Mouse (Mus musculus) erythroblast, embryonic 14.5 days (primary cell): Measurements from ENCODE around the gene Irgm1. TPM values are rescaled to one million over a fixed set of nuclear protein-coding genes. Genes with fewer than 3 reads are reported as not detected.
A peak's percentile ranks its signal among the peaks of the same experiment; 100 is the strongest.
"Not testable (repeated sequence)": the region's sequence is repeated elsewhere in the genome, so short reads cannot be mapped to it uniquely, and the experiment has no call there.

Experiments used
- H3K27me3 ChIP-seq: 2 replicates; pipeline ENCODE4 v1.6.1; 2012; ENCODE audit warnings: inconsistent platforms; ENCODE audit not compliant: control insufficient read depth
- H3K36me3 ChIP-seq: 2 replicates; pipeline ENCODE4 v1.6.1; 2012; ENCODE audit warnings: mild to moderate bottlenecking, inconsistent platforms; ENCODE audit not compliant: control insufficient read depth
- H3K4me1 ChIP-seq: 2 replicates; pipeline ENCODE4 v1.6.1; 2012; ENCODE audit warnings: inconsistent platforms; ENCODE audit not compliant: control insufficient read depth
- H3K4me3 ChIP-seq: replicated peaks from 2 replicates; pipeline ENCODE3; 2012; ENCODE audit warnings: moderate library complexity, mild to moderate bottlenecking, inconsistent platforms
- H3K9me3 ChIP-seq: 2 replicates; pipeline ENCODE4 v1.6.1; 2012; ENCODE audit warnings: low read length, inconsistent platforms, mixed read lengths; ENCODE audit not compliant: control insufficient read depth
- GATA1 ChIP-seq: IDR thresholded peaks from 2 replicates; pipeline ENCODE4 v1.6.1; 2012; ENCODE audit warnings: low read length, inconsistent platforms, mixed read lengths
- TAL1 ChIP-seq: IDR thresholded peaks from 3 replicates; pipeline ENCODE4 v1.6.1; 2012; ENCODE audit warnings: low read length, inconsistent platforms, mixed read lengths
- polyA plus RNA-seq: library from polyadenylated mRNA; stranded (reverse); fragments of >175 nt; gene quantifications from 2 replicates; pipeline ENCODE4 v1.2.3, GENCODE M21; 2012

The Irgm1 gene
- polyA plus RNA-seq: 0.11 TPM in 1 of 2 replicates, not detected in the other

DNA sequence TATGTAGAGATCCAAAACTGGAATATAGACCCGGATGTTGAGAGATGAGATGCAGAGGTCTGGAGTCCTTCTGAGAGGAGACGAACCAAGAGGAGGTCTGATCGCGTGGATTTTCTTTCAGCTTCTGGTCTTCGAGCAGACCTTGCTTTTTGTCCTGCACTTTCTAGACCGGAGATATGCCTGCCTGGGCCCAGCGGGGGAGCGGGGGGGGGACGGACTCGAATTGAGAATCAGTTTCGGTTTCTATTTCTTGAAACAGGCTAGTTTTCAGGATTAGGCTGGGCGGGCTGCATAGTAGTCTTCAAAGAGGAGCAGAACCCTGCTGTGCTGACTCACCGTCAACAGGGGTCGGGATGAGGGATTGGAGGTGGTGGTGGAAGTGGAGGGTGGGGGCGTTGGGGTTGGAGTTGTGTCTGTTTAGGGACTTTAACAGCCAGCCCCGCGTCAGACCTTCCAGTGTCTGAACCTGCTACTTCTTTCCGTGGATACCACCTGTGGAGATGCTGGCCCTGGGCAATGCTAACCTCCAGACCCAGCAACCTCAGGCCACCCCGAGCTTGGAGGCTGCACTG, at the start of gene Irgm1:
Gene Irgm1 (minus strand): TSS at position 483 of the 572 bp plus-strand sequence.
- peaks cover 70% of the 10 kb centered on the region for H3K4me1 ChIP-seq
- no peaks in the 10 kb centered on the region for H3K9me3 ChIP-seq
- peak within 1 kb of the TSS; percentile 80 for H3K4me3 ChIP-seq

DNA sequence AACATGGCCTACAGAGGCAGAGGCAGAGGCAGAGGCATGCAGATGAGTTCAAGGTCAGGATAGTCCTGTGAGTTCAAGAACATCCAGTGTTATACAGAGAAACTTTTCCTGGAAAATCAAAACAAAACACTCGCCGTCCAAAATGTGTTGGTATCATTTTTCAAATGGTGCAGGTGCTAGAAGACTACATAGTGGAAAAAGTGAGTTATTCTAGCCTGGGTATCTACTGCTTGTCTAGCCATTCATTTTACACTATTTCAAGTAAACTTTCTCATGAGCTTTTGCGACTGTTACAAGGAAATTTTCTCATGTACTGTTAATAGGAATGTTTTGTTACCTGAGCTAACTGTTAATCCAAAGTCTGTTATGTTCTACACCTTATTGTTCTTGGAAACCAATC, 46.9 kb upstream of the Irgm1 start:
- no peaks in the 10 kb centered on the region for H3K4me1 ChIP-seq
- TF ChIP-seq TAL1: no peak
- no peak for TF ChIP-seq GATA1
- H3K9me3 ChIP-seq: no peaks in the 10 kb centered on the region

More for the DNA sequence above, at the start of gene Irgm1:
- peaks cover 8% of the 10 kb centered on the region for H3K36me3 ChIP-seq
- no peaks in the 10 kb centered on the region for H3K27me3 ChIP-seq
- TF ChIP-seq GATA1: no peak
- TF ChIP-seq TAL1: no peak

DNA sequence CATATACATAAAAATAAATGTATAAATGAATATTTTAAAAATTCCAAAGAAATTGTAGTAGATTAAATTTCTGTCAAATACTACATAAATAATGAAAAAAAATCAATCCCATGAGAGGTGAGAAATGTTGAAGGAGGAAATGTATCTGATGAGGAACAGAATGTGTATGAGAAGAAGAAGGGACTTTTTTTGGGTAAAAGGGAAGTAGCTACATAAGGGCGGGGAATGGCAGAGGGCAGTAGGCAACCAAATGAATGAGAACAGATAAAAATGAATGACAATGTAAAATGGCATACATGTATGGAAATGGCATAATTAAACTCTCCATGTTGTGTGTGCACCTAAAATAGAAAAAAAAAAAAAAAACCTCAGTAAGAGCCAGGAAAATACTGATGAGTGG, 42.1 kb upstream of the Irgm1 start:
- Histone ChIP-seq H3K36me3 (no peaks in the 10 kb centered on the region), H3K4me1 (no peaks in the 10 kb centered on the region), H3K27me3 (no peaks in the 10 kb centered on the region), H3K9me3 (no peaks in the 10 kb centered on the region), H3K4me3 (no peak overlapping the region)
- TF ChIP-seq GATA1: no peak
- TF ChIP-seq TAL1: no peak

More for the DNA sequence above, 46.9 kb upstream of the Irgm1 start:
- Histone ChIP-seq H3K4me3 (no peak overlapping the region), H3K36me3 (no peaks in the 10 kb centered on the region), H3K27me3 (no peaks in the 10 kb centered on the region)

DNA sequence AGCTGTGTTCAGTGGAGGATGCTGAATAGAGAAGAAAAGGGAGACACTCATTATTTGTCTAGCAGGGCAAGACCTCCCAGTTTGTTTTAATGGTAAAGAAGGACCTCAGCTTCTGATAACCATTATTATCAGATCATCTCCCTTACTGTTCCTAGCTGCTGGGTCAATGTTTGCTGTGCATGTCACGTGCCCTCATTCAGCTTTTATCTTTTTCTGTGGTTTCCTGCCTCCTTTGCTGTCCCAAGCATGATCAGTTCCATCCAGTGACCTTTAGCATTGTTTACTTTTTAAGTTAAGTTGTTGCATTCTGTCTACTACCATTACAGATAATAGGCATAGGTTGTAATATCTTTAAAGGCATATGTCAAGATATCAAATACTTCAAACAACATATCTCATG, 37.0 kb upstream of the Irgm1 start:
- no peaks in the 10 kb centered on the region for H3K27me3 ChIP-seq
- no peak overlapping the region for H3K4me3 ChIP-seq
- TF ChIP-seq GATA1 (no peak), TAL1 (no peak)
- no peaks in the 10 kb centered on the region for H3K36me3 ChIP-seq
- no peaks in the 10 kb centered on the region for H3K4me1 ChIP-seq
- H3K9me3 ChIP-seq: no peaks in the 10 kb centered on the region

DNA sequence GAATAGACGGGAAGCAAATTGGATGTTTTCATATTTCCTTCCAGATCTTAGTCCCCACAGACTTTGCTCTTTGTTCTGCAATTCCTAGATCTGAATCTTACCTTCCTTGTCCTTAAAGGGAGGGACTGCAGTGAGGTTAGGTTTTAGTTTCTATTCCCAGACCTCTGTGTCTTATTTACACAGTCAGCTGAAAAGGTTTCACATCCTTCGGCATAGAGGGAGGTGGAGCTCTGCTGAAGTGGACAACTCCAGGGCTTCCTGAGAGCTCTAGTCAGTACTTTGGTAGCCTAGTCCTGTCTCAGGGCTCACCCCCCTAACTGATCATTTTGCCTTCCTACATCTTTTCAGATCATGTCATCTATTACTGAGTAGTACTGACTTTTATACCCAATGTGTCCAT, 30.5 kb upstream of the Irgm1 start, which contains the start of gene Gm5431:
Gene Gm5431 (minus strand): TSS at position 194 of the 400 bp plus-strand sequence.
- Histone ChIP-seq H3K4me3 (no peak within 1 kb of the TSS), H3K9me3 (no peaks in the 10 kb centered on the region), H3K36me3 (no peaks in the 10 kb centered on the region), H3K4me1 (no peaks in the 10 kb centered on the region), H3K27me3 (no peaks in the 10 kb centered on the region)
- TF ChIP-seq TAL1: no peak

DNA sequence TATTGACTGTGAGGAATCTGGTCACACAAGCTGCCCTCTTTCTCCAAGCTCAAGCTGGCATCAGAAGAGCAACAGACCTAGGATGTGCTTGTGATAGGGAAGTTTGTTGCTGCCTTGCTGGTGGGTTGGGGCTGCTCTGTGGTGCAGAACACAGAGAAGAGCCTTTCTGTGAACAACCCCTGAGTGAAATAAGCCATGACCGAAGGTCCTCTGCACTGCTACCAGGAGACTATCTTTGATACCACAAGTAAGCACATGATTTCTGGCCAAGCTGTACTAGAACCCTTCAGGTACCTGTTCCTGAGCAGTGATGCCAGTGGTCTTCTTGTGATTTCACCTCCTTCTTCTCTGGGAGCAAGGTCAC, 30.1 kb upstream of the Irgm1 start:
- H3K9me3 ChIP-seq, H3K4me1 ChIP-seq, H3K4me3 ChIP-seq, H3K36me3 ChIP-seq, H3K27me3 ChIP-seq: not testable (repeated sequence)

DNA sequence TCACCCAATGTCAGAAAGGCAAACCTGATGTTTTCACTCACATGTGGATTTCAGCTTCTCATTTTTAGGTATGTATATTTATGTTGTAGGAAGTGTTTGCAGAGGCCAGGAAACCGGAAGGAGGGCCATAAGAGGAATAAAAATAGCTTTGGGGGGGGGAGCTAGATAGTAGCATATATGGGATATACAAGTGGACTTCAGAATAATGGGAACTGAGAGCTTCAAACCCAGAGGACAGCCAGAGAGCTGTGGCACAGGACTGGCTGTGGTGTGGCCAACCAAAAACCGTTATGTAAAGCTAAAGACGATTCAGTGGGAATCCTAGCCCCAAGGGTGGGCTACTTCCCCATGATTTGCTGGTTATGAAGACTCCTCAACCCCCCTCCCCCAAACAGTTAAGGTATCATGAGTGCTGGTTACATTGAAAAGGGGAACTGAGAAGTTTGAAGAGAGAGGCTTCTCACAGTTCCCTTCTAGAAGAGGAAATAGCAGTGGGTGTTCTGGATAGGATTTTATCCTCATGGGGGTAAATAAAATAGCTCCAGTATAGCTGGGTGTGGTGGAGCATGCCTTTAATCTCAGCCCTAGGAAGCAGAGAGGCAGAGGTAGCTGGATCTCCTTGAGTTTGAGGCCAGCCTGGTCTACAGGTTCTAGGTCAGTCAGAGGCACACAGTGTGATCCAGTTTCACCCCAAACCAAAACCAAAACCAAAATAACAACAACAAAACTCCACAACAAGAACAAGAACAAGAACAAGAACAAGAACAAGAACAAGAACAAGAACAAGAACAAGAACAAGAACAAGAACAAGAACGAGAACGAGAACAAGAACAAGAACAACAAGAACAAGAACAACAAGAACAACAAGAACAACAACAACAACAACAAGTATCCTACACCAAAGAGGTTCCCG, 29.4 kb upstream of the Irgm1 start:
- H3K4me1 ChIP-seq, H3K4me3 ChIP-seq, H3K9me3 ChIP-seq, H3K36me3 ChIP-seq, H3K27me3 ChIP-seq: not testable (repeated sequence)

DNA sequence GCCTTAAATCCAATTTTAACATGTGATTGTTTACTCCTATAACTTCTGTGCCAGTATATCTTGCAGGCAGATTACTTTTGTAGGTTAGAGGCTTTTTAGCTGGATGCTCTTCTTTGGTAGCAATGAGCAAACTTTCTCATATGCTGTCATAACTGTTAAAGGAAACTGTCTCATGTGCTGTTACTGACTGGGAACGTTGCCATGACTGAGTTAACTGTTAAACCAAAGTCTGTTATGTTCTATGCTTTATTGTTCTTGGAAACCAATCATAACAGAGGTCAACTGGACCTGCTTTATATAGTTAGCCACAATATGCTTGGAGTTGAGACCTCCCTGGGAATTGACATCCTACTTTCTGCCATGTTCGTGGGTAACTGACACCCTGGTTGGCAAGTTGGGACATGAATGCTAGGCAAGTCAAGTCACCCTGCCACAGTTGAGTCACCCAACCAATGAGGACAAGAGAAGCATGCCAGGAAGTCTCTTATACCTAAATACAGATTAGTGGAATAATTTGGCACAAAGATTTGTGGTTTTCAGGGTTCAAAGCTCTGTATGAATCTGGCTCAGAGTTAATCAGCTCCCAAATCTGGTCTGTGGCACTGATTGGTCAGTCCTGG, 27.4 kb upstream of the Irgm1 start:
- no peaks in the 10 kb centered on the region for H3K9me3 ChIP-seq
- no peak for TF ChIP-seq GATA1
- no peak for TF ChIP-seq TAL1
- no peaks in the 10 kb centered on the region for H3K4me1 ChIP-seq
- H3K4me3 ChIP-seq: no peak overlapping the region
- no peaks in the 10 kb centered on the region for H3K36me3 ChIP-seq
- no peaks in the 10 kb centered on the region for H3K27me3 ChIP-seq

DNA sequence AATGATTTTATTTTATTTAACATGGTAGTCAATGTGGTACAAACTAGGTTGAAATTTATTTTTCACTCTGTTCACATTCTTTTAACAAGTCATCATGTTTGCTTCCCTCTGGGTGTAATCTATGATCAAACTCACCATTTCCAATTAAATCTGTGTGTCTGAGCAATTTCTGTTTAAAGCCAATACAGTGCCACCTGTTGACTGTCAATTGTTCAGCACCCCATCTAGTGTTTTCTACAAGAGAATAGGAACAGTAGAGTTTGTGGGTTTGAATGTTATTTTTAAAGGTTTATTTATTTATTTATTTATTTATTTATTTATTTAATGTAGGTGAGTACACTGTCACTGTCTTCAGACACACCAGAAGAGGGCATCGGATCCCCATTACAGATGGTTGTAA, 5.2 kb upstream of the Irgm1 start:
- no peak overlapping the region for H3K4me3 ChIP-seq
- no peaks in the 10 kb centered on the region for H3K27me3 ChIP-seq
- H3K9me3 ChIP-seq: no peaks in the 10 kb centered on the region
- no peak for TF ChIP-seq GATA1
- no peak for TF ChIP-seq TAL1
- no peaks in the 10 kb centered on the region; the same call in 1 of the 2 replicates for H3K36me3 ChIP-seq
- H3K4me1 ChIP-seq: peaks cover 33% of the 10 kb centered on the region

DNA sequence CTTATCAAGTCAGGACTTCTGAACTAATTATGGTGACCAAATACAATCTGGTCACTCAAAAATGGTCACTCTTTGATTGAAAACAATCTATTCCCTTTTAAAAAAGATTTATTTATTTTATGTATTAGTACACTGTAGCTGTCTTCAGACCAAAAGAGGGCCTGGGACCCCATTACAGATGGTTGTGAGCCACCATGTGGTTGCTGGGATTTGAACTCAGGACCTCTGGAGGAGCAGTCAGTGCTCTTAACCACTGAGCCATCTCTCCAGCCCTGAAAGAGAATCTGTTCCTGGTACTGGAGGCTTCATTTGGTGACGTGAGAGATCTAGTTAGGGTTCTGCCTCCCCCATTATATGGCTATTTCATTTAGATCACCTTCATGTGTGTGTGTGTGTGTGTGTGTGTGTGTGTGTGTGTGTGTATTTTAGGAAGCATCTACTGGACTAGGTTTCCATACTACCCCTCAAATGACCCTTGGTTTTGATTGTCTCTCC, 3.9 kb upstream of the Irgm1 start:
- not testable (repeated sequence) for H3K9me3 ChIP-seq, H3K27me3 ChIP-seq, H3K36me3 ChIP-seq, H3K4me3 ChIP-seq
- peaks cover 46% of the 10 kb centered on the region for H3K4me1 ChIP-seq
